Mouse (Mus musculus) midbrain, embryonic 16.5 days (tissue): ENCODE measurements around the gene Jmy. TPM values are rescaled to one million over a fixed set of nuclear protein-coding genes. Genes with fewer than 3 reads are reported as not detected.

Source experiments
- ATAC-seq: fragments of 200-750 bp; cut with Nextera tagmentation; 2 replicates; pipeline ENCODE4 v1.8.0; 2017; ENCODE audit warnings: moderate TSS enrichment
- H3K27ac ChIP-seq: fragments of 300-500 bp; sonication (generic); 2 replicates; pipeline ENCODE4 v1.5.1; 2014; ENCODE audit warnings: mild to moderate bottlenecking, low read length, mixed read lengths
- H3K27me3 ChIP-seq: fragments of 300-500 bp; sonication (generic); 2 replicates; pipeline ENCODE4 v1.6.1; 2014; ENCODE audit warnings: low read depth, low read length, mixed read lengths; ENCODE audit not compliant: control insufficient read depth, insufficient read depth
- H3K36me3 ChIP-seq: fragments of 300-500 bp; sonication (generic); 2 replicates; pipeline ENCODE4 v1.6.1; 2014; ENCODE audit warnings: mild to moderate bottlenecking, low read length, moderate library complexity, mixed read lengths; ENCODE audit not compliant: control insufficient read depth, insufficient read depth
- H3K4me1 ChIP-seq: fragments of 300-500 bp; sonication (generic); 2 replicates; pipeline ENCODE4 v1.6.1; 2014; ENCODE audit warnings: mild to moderate bottlenecking, low read length, mixed read lengths; ENCODE audit not compliant: control insufficient read depth, insufficient read depth
- H3K4me2 ChIP-seq: fragments of 300-500 bp; sonication (generic); 2 replicates; pipeline ENCODE4 v1.6.1; 2014; ENCODE audit warnings: mild to moderate bottlenecking, low read length, mixed read lengths
- H3K4me3 ChIP-seq: fragments of 300-500 bp; sonication (generic); 2 replicates; pipeline ENCODE4 v1.5.1; 2014; ENCODE audit warnings: low read depth, mild to moderate bottlenecking, low read length, moderate library complexity, mixed read lengths
- H3K9ac ChIP-seq: fragments of 300-500 bp; sonication (generic); 2 replicates; pipeline ENCODE4 v1.6.1; 2014; ENCODE audit warnings: low read depth, low read length, mixed read lengths
- H3K9me3 ChIP-seq: fragments of 300-500 bp; sonication (generic); replicated peaks from 2 replicates; pipeline ENCODE4 v1.6.1; 2014; ENCODE audit warnings: mild to moderate bottlenecking, low read length, mixed read lengths; ENCODE audit not compliant: control insufficient read depth, poor library complexity, severe bottlenecking
- WGBS: fragments of 180-500 bp; shearing (Covaris S2); extraction: QIAGEN DNeasy Blood & Tissue Kit; methylation state at CpG from one replicate; pipeline ENCODE4 v1.1.7; 2014; 5-methylcytosine and 5-hydroxymethylcytosine counted together
- polyA plus RNA-seq: library from polyadenylated mRNA; unstranded; fragments of >200 nt; fragmentation: Nextera tagmentation; extraction: Ambion mirVana; gene quantifications from 2 replicates; pipeline ENCODE4 v1.2.1, GENCODE M21; 2015

Gene Jmy
- polyA plus RNA-seq, 1 experiment from 2014 or later, result 3.5 TPM

DNA sequence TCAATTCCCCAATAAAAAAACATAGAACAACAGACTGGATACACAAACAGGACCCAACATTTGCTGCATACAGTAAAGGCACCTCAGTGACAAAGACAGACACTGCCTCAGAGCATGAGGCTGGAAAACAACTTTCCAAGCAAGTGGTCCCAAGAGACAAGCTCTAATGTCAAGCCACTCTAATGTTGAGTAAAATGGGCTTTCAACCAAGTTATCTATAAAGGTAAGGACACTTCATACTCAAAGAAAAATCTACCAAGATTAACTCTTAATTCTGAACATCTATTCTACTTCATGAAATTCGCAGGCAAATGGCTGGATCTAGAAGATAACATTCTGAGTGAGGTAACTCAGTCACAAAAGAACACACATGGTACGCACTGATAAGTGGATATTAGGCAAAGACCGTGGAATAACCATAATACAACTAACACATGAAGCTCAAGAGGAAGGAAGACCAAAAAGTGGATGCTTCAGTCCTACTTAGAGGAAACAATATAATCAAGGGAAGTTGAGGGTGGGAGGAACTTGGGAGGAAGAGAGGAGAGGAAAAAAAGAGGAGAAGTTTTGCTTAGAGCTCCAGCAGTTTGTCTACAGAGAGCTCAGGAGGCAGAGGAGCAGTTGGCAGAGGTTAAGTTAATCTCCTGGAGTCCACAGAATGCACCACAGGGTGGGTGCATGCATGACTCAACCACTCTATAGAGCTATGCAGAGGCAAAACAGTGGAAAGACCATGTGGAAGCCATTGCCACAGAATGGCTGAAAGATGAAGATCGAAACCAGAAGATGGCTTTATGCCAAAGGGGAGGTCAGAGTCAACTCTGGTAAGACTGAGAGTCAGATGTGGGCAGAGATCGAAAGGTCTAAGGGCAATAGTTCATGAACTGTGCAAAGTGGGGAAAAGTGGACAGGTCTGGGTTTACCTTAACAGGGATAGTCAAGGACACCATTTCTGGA is 71.4 kb downstream of the Jmy start:
- H3K27me3 ChIP-seq, result no peaks in the 10 kb centered on the region
- H3K4me3 ChIP-seq, result no peak overlapping the region
- no peaks in the 10 kb centered on the region for H3K4me1 ChIP-seq
- no peak overlapping the region for H3K27ac ChIP-seq
- 95% methylated on average over 5 of the region's 5 CpGs for WGBS
- no peaks in the 10 kb centered on the region for H3K9me3 ChIP-seq
- no peak overlapping the region for H3K4me2 ChIP-seq
- ATAC-seq, result no peak
- H3K36me3 ChIP-seq, result peaks cover 3% of the 10 kb centered on the region; the same call in 1 of the 2 replicates
- no peak overlapping the region for H3K9ac ChIP-seq

DNA sequence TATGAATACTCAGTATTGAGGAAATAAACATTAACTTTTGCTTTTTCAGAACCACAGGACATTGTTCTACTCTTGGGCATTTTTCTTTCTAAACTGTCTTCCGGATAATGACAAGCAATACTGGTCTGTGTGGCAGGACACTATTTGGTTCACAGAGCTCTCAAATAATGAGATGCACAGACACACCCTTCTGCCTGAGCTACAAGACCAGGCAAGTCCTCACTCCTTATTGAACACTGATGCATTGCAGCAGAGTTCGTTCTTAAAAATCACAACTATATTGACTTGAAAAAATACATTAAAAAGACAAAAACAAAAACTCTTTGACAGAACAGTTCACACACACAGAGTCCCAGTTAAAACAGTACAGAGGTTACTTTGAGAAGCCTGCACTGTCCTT is 76.4 kb downstream of the Jmy start:
- ATAC-seq, result no peak
- 86% methylated on average over 2 of the region's 2 CpGs for WGBS

DNA sequence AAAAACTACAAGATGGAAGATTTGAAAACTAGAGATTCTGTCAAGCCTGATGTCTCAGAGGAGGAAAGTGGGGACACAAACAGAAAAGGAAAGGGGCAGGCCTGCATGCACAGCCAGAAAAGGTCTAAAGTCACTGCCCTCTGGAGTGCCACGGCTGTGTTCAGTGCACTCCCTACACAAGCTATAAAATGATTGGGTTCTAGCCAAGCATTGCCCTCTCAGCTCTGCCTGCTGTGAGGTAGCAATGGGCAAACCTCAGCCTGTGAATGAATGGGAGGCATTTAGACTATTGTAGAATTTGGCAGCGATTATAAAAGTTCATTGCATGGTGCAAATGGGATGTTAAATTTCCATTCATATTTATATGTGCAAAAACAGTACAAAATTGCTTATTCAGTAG is 79.8 kb downstream of the Jmy start:
- H3K4me2 ChIP-seq, result no peak overlapping the region
- H3K27me3 ChIP-seq, result no peaks in the 10 kb centered on the region
- no peak overlapping the region for H3K4me3 ChIP-seq
- H3K4me1 ChIP-seq, result no peaks in the 10 kb centered on the region
- ATAC-seq, result no peak
- H3K27ac ChIP-seq, result no peak overlapping the region
- 64% methylated on average over 2 of the region's 2 CpGs for WGBS
- H3K36me3 ChIP-seq, result 0 out of 2 replicates have a peak, but pooled peaks cover 4% of the 10 kb centered on the region
- H3K9me3 ChIP-seq, result no peaks in the 10 kb centered on the region
- H3K9ac ChIP-seq, result no peak overlapping the region

More for the DNA sequence above, 76.4 kb downstream of the Jmy start:
- H3K9ac ChIP-seq, result no peak overlapping the region
- H3K4me3 ChIP-seq, result no peak overlapping the region
- no peaks in the 10 kb centered on the region for H3K36me3 ChIP-seq
- no peak overlapping the region for H3K27ac ChIP-seq
- no peaks in the 10 kb centered on the region for H3K27me3 ChIP-seq
- H3K4me1 ChIP-seq, result no peaks in the 10 kb centered on the region
- no peak overlapping the region for H3K4me2 ChIP-seq
- H3K9me3 ChIP-seq, result no peaks in the 10 kb centered on the region

DNA sequence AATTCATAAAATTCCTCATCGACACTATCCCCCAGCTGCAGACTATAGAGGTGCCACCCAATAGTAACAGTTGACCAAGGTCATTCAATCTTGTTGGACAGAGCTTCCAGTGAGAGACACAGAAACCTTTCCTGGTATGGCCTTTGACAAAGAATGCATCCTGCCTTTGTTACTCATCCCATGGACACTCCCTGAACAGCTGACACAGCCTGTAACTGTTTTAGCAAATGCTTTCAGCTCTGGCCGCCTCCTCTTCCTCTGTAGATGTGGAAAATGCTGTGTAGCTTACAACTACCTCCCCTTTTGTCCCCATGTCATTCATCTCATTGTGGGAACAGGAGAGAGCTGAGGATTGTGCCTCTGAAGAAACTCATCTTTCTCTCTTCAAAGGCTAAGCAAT is 81.3 kb downstream of the Jmy start:
- H3K9me3 ChIP-seq, result no peaks in the 10 kb centered on the region
- no peak overlapping the region for H3K4me2 ChIP-seq
- H3K9ac ChIP-seq, result no peak overlapping the region
- H3K27ac ChIP-seq, result no peak overlapping the region
- WGBS, result 91% methylated on average over 2 of the region's 2 CpGs
- 0 out of 2 replicates have a peak, but pooled peaks cover 4% of the 10 kb centered on the region for H3K36me3 ChIP-seq
- H3K27me3 ChIP-seq, result no peaks in the 10 kb centered on the region
- H3K4me3 ChIP-seq, result no peak overlapping the region
- no peaks in the 10 kb centered on the region for H3K4me1 ChIP-seq
- ATAC-seq, result no peak

DNA sequence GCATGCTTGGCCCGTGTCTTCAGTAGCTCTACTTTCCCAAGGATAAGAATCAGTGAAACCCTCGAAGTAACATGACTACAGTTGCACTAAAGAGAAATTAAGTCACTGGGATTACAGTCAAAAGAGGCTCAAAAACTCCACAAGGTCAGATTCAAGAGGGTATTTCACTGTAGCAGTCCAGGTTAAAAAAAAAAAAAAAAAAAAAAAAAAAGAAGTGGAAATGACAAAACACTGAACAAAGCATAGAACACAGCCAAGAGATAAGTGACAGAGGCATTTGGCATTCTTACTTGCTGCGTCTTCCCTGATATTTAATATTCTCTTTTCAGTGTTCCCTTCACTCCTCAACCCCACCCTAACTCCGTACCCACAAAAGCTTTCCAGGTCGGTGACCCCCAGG is 84.6 kb downstream of the Jmy start:
- 0 out of 2 replicates have a peak, but pooled peaks cover 4% of the 10 kb centered on the region for H3K36me3 ChIP-seq
- 92% methylated on average over 5 of the region's 5 CpGs for WGBS
- H3K27me3 ChIP-seq, result no peaks in the 10 kb centered on the region
- no peaks in the 10 kb centered on the region for H3K4me1 ChIP-seq
- ATAC-seq, result no peak
- H3K27ac ChIP-seq, result no peak overlapping the region
- H3K4me3 ChIP-seq, result no peak overlapping the region
- H3K4me2 ChIP-seq, result no peak overlapping the region
- no peaks in the 10 kb centered on the region for H3K9me3 ChIP-seq
- no peak overlapping the region for H3K9ac ChIP-seq

DNA sequence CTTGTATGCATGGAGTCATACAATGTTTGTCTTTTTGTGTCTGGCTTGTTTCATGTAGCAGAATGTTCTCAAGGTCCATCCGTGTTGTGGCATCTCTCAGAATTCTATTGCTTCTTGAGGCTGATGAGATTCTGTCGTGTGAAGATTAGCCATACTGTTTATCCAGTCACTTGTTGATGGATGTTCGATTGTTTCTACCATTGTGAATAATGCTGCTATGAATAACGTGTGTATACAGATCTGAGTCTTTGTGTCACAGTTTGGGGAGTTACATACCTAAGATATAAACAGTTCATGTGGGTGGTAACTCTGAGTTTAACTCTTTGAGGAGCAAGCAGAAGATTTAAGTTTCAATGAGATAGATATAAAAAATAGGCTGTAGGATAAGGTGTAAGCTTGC is 89.3 kb downstream of the Jmy start:
- 91% methylated on average over 4 of the region's 4 CpGs for WGBS
- no peaks in the 10 kb centered on the region for H3K27me3 ChIP-seq
- no peak overlapping the region for H3K4me2 ChIP-seq
- H3K9ac ChIP-seq, result no peak overlapping the region
- ATAC-seq, result no peak
- H3K9me3 ChIP-seq, result no peaks in the 10 kb centered on the region
- H3K36me3 ChIP-seq, result 0 out of 2 replicates have a peak, but pooled peaks cover under 1% of the 10 kb centered on the region
- no peak overlapping the region for H3K4me3 ChIP-seq
- H3K27ac ChIP-seq, result no peak overlapping the region
- no peaks in the 10 kb centered on the region for H3K4me1 ChIP-seq

DNA sequence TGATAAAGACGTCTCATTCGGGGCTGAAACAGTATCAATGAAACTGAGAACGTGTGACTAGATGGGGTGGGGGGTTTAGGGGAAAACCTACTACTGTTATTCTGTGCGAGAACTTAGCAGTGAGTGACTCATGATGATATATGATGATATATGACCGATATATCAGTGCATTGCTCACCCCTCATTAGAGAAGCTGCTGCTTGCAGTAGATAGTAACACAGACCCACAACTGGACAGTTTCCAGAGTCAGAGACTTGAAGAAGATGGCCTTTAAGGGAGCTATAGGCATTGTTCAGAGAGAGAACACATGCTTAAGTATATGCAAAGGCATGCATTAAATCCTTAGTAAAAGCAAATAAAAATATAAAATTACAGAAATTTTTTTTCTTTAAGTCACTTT is 92.8 kb downstream of the Jmy start:
- no peaks in the 10 kb centered on the region for H3K27me3 ChIP-seq
- H3K4me2 ChIP-seq, result no peak overlapping the region
- no peaks in the 10 kb centered on the region for H3K4me1 ChIP-seq
- 92% methylated on average over 5 of the region's 5 CpGs for WGBS
- H3K36me3 ChIP-seq, result peaks cover 7% of the 10 kb centered on the region; the same call in 1 of the 2 replicates
- H3K4me3 ChIP-seq, result no peak overlapping the region
- ATAC-seq, result no peak
- H3K9ac ChIP-seq, result no peak overlapping the region
- H3K27ac ChIP-seq, result no peak overlapping the region
- no peaks in the 10 kb centered on the region for H3K9me3 ChIP-seq

DNA sequence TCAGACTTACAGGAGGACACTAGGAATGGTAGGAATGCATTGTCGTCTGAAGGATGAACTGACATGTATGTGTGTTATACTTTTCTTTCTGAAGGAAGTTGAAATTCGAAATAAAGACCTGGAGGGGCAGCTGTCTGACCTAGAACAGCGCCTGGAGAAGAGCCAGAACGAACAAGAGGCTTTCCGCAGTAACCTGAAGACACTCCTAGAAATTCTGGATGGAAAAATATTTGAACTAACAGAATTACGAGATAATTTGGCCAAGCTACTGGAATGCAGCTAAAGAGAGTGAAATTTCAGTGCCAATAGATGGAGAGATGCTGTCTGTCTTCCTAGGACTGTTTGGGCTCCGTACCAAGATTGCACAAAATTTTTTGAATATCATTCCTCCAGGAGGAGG is 97.7 kb downstream of the Jmy start:
- 97% methylated on average over 7 of the region's 7 CpGs for WGBS

DNA sequence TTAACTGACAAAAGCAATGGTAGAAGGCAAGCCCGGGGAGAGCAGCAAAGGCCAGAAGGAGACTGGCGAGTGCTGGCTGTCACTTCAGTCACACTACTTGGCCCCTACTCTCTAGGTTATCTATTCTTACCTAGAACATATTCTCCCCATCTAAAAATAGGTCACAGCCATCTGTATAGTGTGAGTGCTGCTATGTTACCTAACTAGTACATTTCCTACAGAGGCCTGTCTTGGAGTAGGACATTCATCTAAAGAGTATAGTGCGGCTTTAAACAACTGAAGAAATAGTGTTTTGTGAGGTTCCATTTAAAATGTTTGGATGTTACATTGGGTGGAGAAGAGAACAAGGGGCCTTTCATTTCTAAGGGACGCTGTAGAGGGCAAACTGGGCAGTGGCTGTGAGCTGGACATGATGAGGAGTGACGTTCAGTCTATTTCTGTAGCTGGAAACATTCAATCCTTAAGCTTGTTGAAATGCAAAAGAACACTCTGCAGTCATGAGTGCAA is 99.8 kb downstream of the Jmy start:
- no peaks in the 10 kb centered on the region for H3K4me1 ChIP-seq
- H3K9me3 ChIP-seq, result 0 out of 2 replicates have a peak, but pooled peaks cover 2% of the 10 kb centered on the region
- H3K4me3 ChIP-seq, result no peak overlapping the region
- peaks cover 10% of the 10 kb centered on the region for H3K36me3 ChIP-seq
- no peak overlapping the region for H3K27ac ChIP-seq
- no peaks in the 10 kb centered on the region for H3K27me3 ChIP-seq
- 87% methylated on average over 5 of the region's 5 CpGs for WGBS
- H3K4me2 ChIP-seq, result no peak overlapping the region
- no peak overlapping the region for H3K9ac ChIP-seq
- ATAC-seq, result no peak

More for the DNA sequence above, 97.7 kb downstream of the Jmy start:
- H3K4me2 ChIP-seq, result no peak overlapping the region
- no peak overlapping the region for H3K4me3 ChIP-seq
- H3K27ac ChIP-seq, result no peak overlapping the region
- H3K27me3 ChIP-seq, result no peaks in the 10 kb centered on the region
- H3K9me3 ChIP-seq, result 0 out of 2 replicates have a peak, but pooled peaks cover 2% of the 10 kb centered on the region
- no peak for ATAC-seq
- peaks cover 7% of the 10 kb centered on the region; the same call in 1 of the 2 replicates for H3K36me3 ChIP-seq
- H3K9ac ChIP-seq, result no peak overlapping the region
- H3K4me1 ChIP-seq, result no peaks in the 10 kb centered on the region
